In the genomic region with DNA sequence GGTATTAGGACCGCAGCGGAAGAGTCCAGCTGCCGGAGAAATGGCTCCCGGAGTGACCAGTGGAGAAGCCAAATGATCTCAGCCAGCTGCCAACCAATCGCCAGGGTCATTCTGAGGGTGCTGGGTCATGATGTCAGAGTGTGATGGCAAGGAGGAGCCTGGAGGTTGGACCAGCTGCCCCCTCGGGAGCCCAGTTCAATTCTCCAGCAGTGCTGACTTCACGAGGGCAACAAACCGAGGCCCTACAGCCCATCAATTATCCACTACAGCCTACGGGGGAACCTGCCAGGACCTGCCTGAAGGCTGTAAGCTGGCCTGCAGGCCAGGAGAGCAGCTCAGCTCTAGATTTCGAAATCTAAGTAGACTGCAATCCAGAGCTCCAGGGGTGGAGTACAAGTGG, we compare ENCODE assay signal across 8 mouse cellular contexts. TPM values are rescaled to one million over a fixed set of nuclear protein-coding genes. Genes with fewer than 3 reads are reported as not detected.
DNase-seq lines count a peak whose midpoint lies in the region; ATAC-seq lines count a peak whose summit lies in the region.

No protein-coding gene starts in this region.

- 52% methylated on average over 10 of the region's 10 CpGs for WGBS in heart, embryonic 14.5 days
- WGBS in kidney, embryonic 16.5 days: 15% methylated on average over 10 of the region's 10 CpGs
- WGBS in midbrain, embryonic 16.5 days: 72% methylated on average over 10 of the region's 10 CpGs
- 78% methylated on average over 10 of the region's 10 CpGs for WGBS in forebrain, embryonic 15.5 days

- H3K27me3 ChIP-seq in heart, embryonic 14.5 days (ENCODE audit: control insufficient read depth, insufficient read depth, low read length): no peaks in the 10 kb centered on the region
- H3K27me3 ChIP-seq in kidney, embryonic 16.5 days (ENCODE audit: insufficient read depth, low read length): no peaks in the 10 kb centered on the region
- H3K27me3 ChIP-seq in midbrain, embryonic 16.5 days (ENCODE audit: control insufficient read depth, insufficient read depth, low read depth, low read length): no peaks in the 10 kb centered on the region
- no peaks in the 10 kb centered on the region for H3K27me3 ChIP-seq in forebrain, embryonic 15.5 days

- DNase-seq in urinary bladder, adult 18-20 months (ENCODE audit: low spot score in 2 of 2): peak; percentile 62 to 77
- no peak for DNase-seq in urinary bladder, postnatal 4 days (ENCODE audit: low spot score in 2 of 2)
- no peak for DNase-seq in frontal cortex, postnatal 14 days (ENCODE audit: low spot score in 2 of 2)
- DNase-seq in cerebellum, postnatal 25 days: no peak

- H3K4me3 ChIP-seq in heart, embryonic 14.5 days (ENCODE audit: control insufficient read depth in 1 of 2, insufficient read depth in 1 of 2, low read depth in 1 of 2, low read length in 2 of 2): no peak overlapping the region; a peak in 1 of 4 replicates
- no peak overlapping the region for H3K4me3 ChIP-seq in kidney, embryonic 16.5 days (ENCODE audit: low read length)
- no peak overlapping the region for H3K4me3 ChIP-seq in midbrain, embryonic 16.5 days (ENCODE audit: low read depth, low read length)
- no peak overlapping the region for H3K4me3 ChIP-seq in forebrain, embryonic 15.5 days

- peaks cover 20% of the 10 kb centered on the region for H3K36me3 ChIP-seq in heart, embryonic 14.5 days (ENCODE audit: control insufficient read depth, insufficient read depth, low read length)
- H3K36me3 ChIP-seq in kidney, embryonic 16.5 days (ENCODE audit: insufficient read depth, low read length): peaks cover 17% of the 10 kb centered on the region; the same call in 1 of the 2 replicates
- peaks cover 1% of the 10 kb centered on the region; the same call in 1 of the 2 replicates for H3K36me3 ChIP-seq in midbrain, embryonic 16.5 days (ENCODE audit: control insufficient read depth, insufficient read depth, low read length)
- peaks cover 18% of the 10 kb centered on the region for H3K36me3 ChIP-seq in forebrain, embryonic 15.5 days

- peak overlapping the region; percentile 64 for H3K9ac ChIP-seq in heart, embryonic 14.5 days (ENCODE audit: low read length)
- H3K9ac ChIP-seq in kidney, embryonic 16.5 days (replicated peaks; ENCODE audit: low read length): no peak overlapping the region; the same call in 1 of the 2 replicates
- H3K9ac ChIP-seq in midbrain, embryonic 16.5 days (ENCODE audit: low read depth, low read length): no peak overlapping the region
- no peak overlapping the region for H3K9ac ChIP-seq in forebrain, embryonic 15.5 days (replicated peaks)

- no peak for ATAC-seq in heart, embryonic 14.5 days (ENCODE audit: insufficient number of reproducible peaks, insufficient read depth, low FRiP score, low read depth)
- no peak for ATAC-seq in kidney, embryonic 16.5 days (ENCODE audit: low FRiP score, low TSS enrichment)
- no peak for ATAC-seq in midbrain, embryonic 16.5 days
- no peak for ATAC-seq in forebrain, embryonic 15.5 days (replicated peaks)

- no peaks in the 10 kb centered on the region for H3K9me3 ChIP-seq in heart, embryonic 14.5 days (ENCODE audit: control insufficient read depth, low read length)
- no peaks in the 10 kb centered on the region for H3K9me3 ChIP-seq in kidney, embryonic 16.5 days (ENCODE audit: low read length)
- H3K9me3 ChIP-seq in midbrain, embryonic 16.5 days (replicated peaks; ENCODE audit: control insufficient read depth, low read length, poor library complexity, severe bottlenecking): no peaks in the 10 kb centered on the region
- H3K9me3 ChIP-seq in forebrain, embryonic 15.5 days: no peaks in the 10 kb centered on the region

- peaks cover 27 to 46% of the 10 kb centered on the region in 2 experiments for H3K4me1 ChIP-seq in heart, embryonic 14.5 days (ENCODE audit: control insufficient read depth in 2 of 2, insufficient read depth in 2 of 2, low read length in 2 of 2)
- peaks cover 39% of the 10 kb centered on the region for H3K4me1 ChIP-seq in kidney, embryonic 16.5 days (ENCODE audit: insufficient read depth, low read length)
- peaks cover 32% of the 10 kb centered on the region for H3K4me1 ChIP-seq in midbrain, embryonic 16.5 days (ENCODE audit: control insufficient read depth, insufficient read depth, low read length)
- peaks cover 36% of the 10 kb centered on the region for H3K4me1 ChIP-seq in forebrain, embryonic 15.5 days

- H3K4me2 ChIP-seq in heart, embryonic 14.5 days (ENCODE audit: low read length): peak overlapping the region; percentile 47
- H3K4me2 ChIP-seq in kidney, embryonic 16.5 days (replicated peaks; ENCODE audit: low read depth, low read length): peak overlapping the region; percentile 14
- peak overlapping the region; percentile 8; the same call in 1 of the 2 replicates for H3K4me2 ChIP-seq in midbrain, embryonic 16.5 days (ENCODE audit: low read length)
- no peak overlapping the region for H3K4me2 ChIP-seq in forebrain, embryonic 15.5 days (replicated peaks)

- peak overlapping the region in 1 of 2 experiments; percentile 75; a peak in 3 of 4 replicates for H3K27ac ChIP-seq in heart, embryonic 14.5 days (replicated peaks in 1 of 2; ENCODE audit: control insufficient read depth in 1 of 2, insufficient read depth in 1 of 2, low read depth in 2 of 2, low read length in 2 of 2)
- H3K27ac ChIP-seq in kidney, embryonic 16.5 days (ENCODE audit: low read length): no peak overlapping the region
- no peak overlapping the region for H3K27ac ChIP-seq in midbrain, embryonic 16.5 days (ENCODE audit: low read length)
- H3K27ac ChIP-seq in forebrain, embryonic 15.5 days (replicated peaks): no peak overlapping the region

RNA-seq across cellular contexts. Expression of a gene that starts 5.3 kb away (rescaled TPM):
- polyA plus RNA-seq in heart, embryonic 14.5 days (2014; fragmentation: Nextera tagmentation; extraction: Ambion mirVana): 66.3 and 77.8 TPM in 2 replicates
- 89.3 and 89.6 TPM in 2 replicates for polyA plus RNA-seq in kidney, embryonic 16.5 days (2015; fragmentation: Nextera tagmentation; extraction: Ambion mirVana)
- polyA plus RNA-seq in midbrain, embryonic 16.5 days (2015; fragmentation: Nextera tagmentation; extraction: Ambion mirVana): 50.5 and 58.6 TPM in 2 replicates
- polyA plus RNA-seq in forebrain, embryonic 15.5 days (2015; fragmentation: Nextera tagmentation; extraction: Ambion mirVana): 66.7 and 69.4 TPM in 2 replicates

RNA-seq across cellular contexts. Expression of a gene that starts 34.2 kb away (rescaled TPM):
- polyA plus RNA-seq in heart, embryonic 14.5 days (2014; fragmentation: Nextera tagmentation; extraction: Ambion mirVana): 18.3 and 19.2 TPM in 2 replicates
- 32.9 and 33.0 TPM in 2 replicates for polyA plus RNA-seq in kidney, embryonic 16.5 days (2015; fragmentation: Nextera tagmentation; extraction: Ambion mirVana)
- polyA plus RNA-seq in midbrain, embryonic 16.5 days (2015; fragmentation: Nextera tagmentation; extraction: Ambion mirVana): 26.0 and 29.1 TPM in 2 replicates
- 21.4 and 22.1 TPM in 2 replicates for polyA plus RNA-seq in forebrain, embryonic 15.5 days (2015; fragmentation: Nextera tagmentation; extraction: Ambion mirVana)

RNA-seq across cellular contexts. Expression of a gene that starts 51.2 kb away (rescaled TPM):
- polyA plus RNA-seq in heart, embryonic 14.5 days (2014; fragmentation: Nextera tagmentation; extraction: Ambion mirVana): 66.4 TPM in 2 replicates
- polyA plus RNA-seq in kidney, embryonic 16.5 days (2015; fragmentation: Nextera tagmentation; extraction: Ambion mirVana): 58.5 and 64.3 TPM in 2 replicates
- polyA plus RNA-seq in midbrain, embryonic 16.5 days (2015; fragmentation: Nextera tagmentation; extraction: Ambion mirVana): 75.7 and 81.6 TPM in 2 replicates
- polyA plus RNA-seq in forebrain, embryonic 15.5 days (2015; fragmentation: Nextera tagmentation; extraction: Ambion mirVana): 61.3 and 65.2 TPM in 2 replicates

RNA-seq across cellular contexts. Expression of a gene that starts 51.3 kb away (rescaled TPM):
- polyA plus RNA-seq in heart, embryonic 14.5 days (2014; fragmentation: Nextera tagmentation; extraction: Ambion mirVana): 39.3 and 41.9 TPM in 2 replicates
- polyA plus RNA-seq in kidney, embryonic 16.5 days (2015; fragmentation: Nextera tagmentation; extraction: Ambion mirVana): 18.2 and 19.4 TPM in 2 replicates
- polyA plus RNA-seq in midbrain, embryonic 16.5 days (2015; fragmentation: Nextera tagmentation; extraction: Ambion mirVana): 8.9 and 9.4 TPM in 2 replicates
- polyA plus RNA-seq in forebrain, embryonic 15.5 days (2015; fragmentation: Nextera tagmentation; extraction: Ambion mirVana): 11.6 and 12.7 TPM in 2 replicates

Comparison
In these comparisons a context has a peak if more than half of its experiments do, and no peak if none do; other contexts are left out.
1. DNase-seq: peak in urinary bladder, adult 18-20 months (2 of 2); none in urinary bladder, postnatal 4 days (0 of 2), frontal cortex, postnatal 14 days (0 of 2) and cerebellum, postnatal 25 days (0 of 2).